ENCODE assay signal across 23 mouse cellular contexts in the genomic region with DNA sequence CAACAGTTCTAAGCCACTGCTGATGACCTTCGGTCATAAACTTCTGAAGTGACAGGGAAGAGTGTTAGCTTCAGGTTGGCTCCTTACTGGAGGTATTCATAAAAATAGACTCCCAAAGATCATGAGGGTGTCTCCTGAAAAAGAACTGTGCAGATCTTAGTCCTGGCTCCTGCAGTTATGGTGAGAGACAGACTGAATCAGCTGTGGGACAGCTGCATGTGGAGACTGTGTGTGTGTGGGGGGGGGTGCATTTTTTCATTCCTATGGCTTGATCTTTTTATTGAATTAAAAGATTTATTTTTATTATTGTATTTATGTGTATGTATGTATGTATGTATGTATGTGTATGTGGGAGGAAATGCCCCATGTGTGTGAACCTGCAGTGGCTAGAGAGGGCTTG.
"Had no signal": no experiment of that assay in that cellular context is flagged by ENCODE, and none has a peak within 500 bp of the region (broad histone marks: within the 10 kb centered on the region; RNA-seq: fewer than 3 reads in every experiment).

No protein-coding gene starts in this region.

- H3K27ac ChIP-seq: heart, adult 2 months; heart, embryonic 13.5 days; heart, embryonic 15.5 days; hindbrain, embryonic 12.5 days; hindbrain, embryonic 14.5 days; intestine, embryonic 15.5 days; layer of hippocampus, adult 2 months; left cerebral cortex, adult 2 months had no signal

- DNase-seq: forebrain, postnatal 0 days; gastrocnemius, postnatal 10 days; gastrocnemius, postnatal 36 days; heart, adult 2 months; heart, postnatal 14 days; heart, postnatal 36 days; kidney, adult 18-20 months; kidney, adult 8-10 months; kidney, postnatal 10 days; kidney, postnatal 25 days; kidney, postnatal 4 days; liver had no signal

- H3K9ac ChIP-seq: forebrain, postnatal 0 days; heart, embryonic 13.5 days; heart, embryonic 15.5 days; hindbrain, embryonic 12.5 days; hindbrain, embryonic 14.5 days; intestine, embryonic 15.5 days had no signal

- H3K27me3 ChIP-seq: heart, embryonic 13.5 days; heart, embryonic 15.5 days; hindbrain, embryonic 12.5 days; intestine, embryonic 15.5 days had no signal

- H3K4me1 ChIP-seq: heart, embryonic 15.5 days; hindbrain, embryonic 12.5 days; intestine, embryonic 15.5 days had no signal

- H3K4me2 ChIP-seq: heart, embryonic 11.5 days; heart, embryonic 13.5 days; heart, embryonic 15.5 days; hindbrain, embryonic 12.5 days; hindbrain, embryonic 14.5 days; intestine, embryonic 15.5 days; liver, embryonic 11.5 days had no signal

- H3K9me3 ChIP-seq: heart, embryonic 13.5 days; heart, embryonic 15.5 days; hindbrain, embryonic 12.5 days; intestine, embryonic 15.5 days had no signal

- ATAC-seq: forebrain, postnatal 0 days; hindbrain, embryonic 16.5 days; intestine, embryonic 15.5 days; intestine, postnatal 0 days had no signal

- H3K36me3 ChIP-seq: heart, embryonic 13.5 days; heart, embryonic 15.5 days; hindbrain, embryonic 12.5 days; intestine, embryonic 15.5 days had no signal

- H3K4me3 ChIP-seq: heart, adult 2 months; heart, embryonic 13.5 days; heart, embryonic 15.5 days; hindbrain, embryonic 12.5 days; intestine, embryonic 15.5 days; layer of hippocampus, adult 2 months; left cerebral cortex, adult 2 months had no signal
